Mouse (Mus musculus): ENCODE measurements at regions not wholly inside any gene's neighbourhood (a gene's known extent, or its start where the extent isn't known, plus 50 kb on each side); places are given as distances from the start of the nearest gene placed in this dataset.

- TF ChIP-seq CTCF (IDR thresholded peaks at IDR 0.05; ENCODE audit: low read depth) = peak; percentile 46
- no peak for TF ChIP-seq EP300 (IDR thresholded peaks at IDR 0.05; ENCODE audit: low read depth)
These were observed 105.0 kb upstream of the Trpm1 start for GRCm38 (mm10) chr7:64048452-64049182.

Data from liver, postnatal 0 days (tissue).